Mouse (Mus musculus) heart, embryonic 16.5 days (tissue): ENCODE data around the gene Slc17a7. TPM values are rescaled to one million over a fixed set of nuclear protein-coding genes. Genes with fewer than 3 reads are reported as not detected.
"Not testable (repeated sequence)": the region's sequence is repeated elsewhere in the genome, so short reads cannot be mapped to it uniquely, and the experiment has no call there.

Experiments
- ATAC-seq: fragments of 200-750 bp; cut with Nextera tagmentation; replicated peaks from 2 replicates; pipeline ENCODE4 v1.8.0; 2017; ENCODE audit warnings: moderate number of reproducible peaks; ENCODE audit not compliant: insufficient read depth, low FRiP score; ENCODE audit errors: extremely low read depth
- H3K27ac ChIP-seq: fragments of 300-500 bp; sonication (generic); 2 replicates; pipeline ENCODE4 v1.5.1; 2014; ENCODE audit warnings: mild to moderate bottlenecking, low read length, control low read depth, moderate library complexity
- H3K27me3 ChIP-seq: fragments of 300-500 bp; sonication (generic); 2 replicates; pipeline ENCODE4 v1.6.1; 2014; ENCODE audit warnings: low read length, mixed read lengths; ENCODE audit not compliant: control insufficient read depth, insufficient read depth
- H3K36me3 ChIP-seq: fragments of 300-500 bp; sonication (generic); 2 replicates; pipeline ENCODE4 v1.6.1; 2014; ENCODE audit not compliant: control insufficient read depth, insufficient read depth
- H3K4me1 ChIP-seq: fragments of 300-500 bp; sonication (generic); 2 replicates; pipeline ENCODE4 v1.6.1; 2014; ENCODE audit warnings: low read length, mixed read lengths; ENCODE audit not compliant: control insufficient read depth, insufficient read depth
- H3K4me2 ChIP-seq: fragments of 300-500 bp; sonication (generic); 2 replicates; pipeline ENCODE4 v1.6.1; 2014; ENCODE audit warnings: low read depth, mild to moderate bottlenecking, control low read depth, low read length
- H3K4me3 ChIP-seq: fragments of 300-500 bp; sonication (generic); 2 replicates; pipeline ENCODE4 v1.5.1; 2014; ENCODE audit warnings: mild to moderate bottlenecking, control low read depth, low read length
- H3K9ac ChIP-seq: fragments of 300-500 bp; sonication (generic); 2 replicates; pipeline ENCODE4 v1.6.1; 2014; ENCODE audit warnings: low read length, control low read depth
- H3K9me3 ChIP-seq: fragments of 300-500 bp; sonication (generic); replicated peaks from 2 replicates; pipeline ENCODE4 v1.6.1; 2016; ENCODE audit warnings: low read length; ENCODE audit not compliant: control insufficient read depth
- WGBS: fragments of 180-500 bp; shearing (Covaris S2); extraction: QIAGEN DNeasy Blood & Tissue Kit; methylation state at CpG from one replicate; pipeline ENCODE4 v1.1.7; 2014; 5-methylcytosine and 5-hydroxymethylcytosine counted together
- polyA plus RNA-seq: library from polyadenylated mRNA; unstranded; fragments of >200 nt; fragmentation: Nextera tagmentation; extraction: Ambion mirVana; gene quantifications from 2 replicates; pipeline ENCODE4 v1.2.1, GENCODE M21; 2015

Gene Slc17a7
- polyA plus RNA-seq, 1 experiment from 2014 or later: 4.7 TPM

DNA sequence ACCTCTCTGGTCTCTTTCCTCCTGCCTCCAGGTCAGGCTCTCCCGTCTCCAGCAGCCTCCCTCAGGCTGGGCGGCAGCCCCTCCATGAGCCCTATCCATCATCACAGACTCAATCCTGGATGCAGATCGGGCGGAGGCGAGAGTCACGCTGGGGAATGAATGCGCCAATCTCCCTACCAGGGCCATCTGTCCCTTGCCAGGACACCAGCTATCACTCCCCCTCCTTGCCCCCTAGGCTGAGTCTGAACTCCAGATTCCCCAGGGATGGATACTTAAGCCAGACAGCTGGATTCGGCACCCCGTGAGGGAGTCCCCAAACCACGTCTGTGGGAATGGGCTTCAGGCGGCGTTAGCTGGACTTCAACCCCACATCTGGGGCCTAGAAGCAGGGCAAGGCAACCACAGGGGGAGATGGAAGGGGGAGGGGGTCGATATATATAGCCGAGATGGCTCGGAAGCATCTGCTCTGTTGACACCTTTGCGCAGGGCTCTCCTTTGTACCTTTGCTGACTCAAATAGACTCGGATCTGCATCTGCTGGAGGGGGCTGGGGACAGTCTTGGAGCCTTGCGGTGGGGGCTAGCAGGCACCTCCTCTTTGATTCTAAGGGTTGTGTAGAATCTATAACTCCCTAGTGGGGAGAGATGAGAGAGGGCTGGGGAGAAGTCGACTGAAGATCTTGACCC lies 4.2 kb downstream of the Slc17a7 start:
- Histone ChIP-seq H3K27me3 (peaks cover 78% of the 10 kb centered on the region), H3K9me3 (peaks cover 34% of the 10 kb centered on the region), H3K36me3 (no peaks in the 10 kb centered on the region), H3K4me1 (peaks cover 8% of the 10 kb centered on the region), H3K4me2 (no peak overlapping the region), H3K9ac (no peak overlapping the region), H3K4me3 (no peak overlapping the region), H3K27ac (no peak overlapping the region)
- WGBS: 3% methylated on average over 19 of the region's 19 CpGs
- no peak for ATAC-seq

DNA sequence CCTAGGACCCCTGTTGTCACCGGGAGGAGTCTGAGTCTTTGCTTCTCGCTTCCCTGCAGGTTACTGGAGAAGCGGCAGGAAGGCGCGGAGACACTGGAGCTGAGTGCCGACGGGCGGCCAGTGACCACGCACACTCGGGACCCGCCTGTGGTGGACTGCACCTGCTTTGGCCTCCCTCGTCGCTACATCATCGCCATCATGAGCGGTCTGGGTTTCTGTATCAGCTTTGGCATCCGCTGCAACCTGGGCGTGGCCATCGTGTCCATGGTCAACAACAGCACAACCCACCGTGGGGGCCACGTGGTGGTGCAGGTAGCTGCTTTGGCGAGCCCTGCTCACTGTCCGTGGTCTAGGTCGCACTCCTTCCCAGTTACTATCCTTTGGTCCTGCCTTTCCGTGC lies 4.9 kb downstream of the Slc17a7 start:
- Histone ChIP-seq H3K4me1 (peaks cover 7% of the 10 kb centered on the region), H3K9me3 (peaks cover 34% of the 10 kb centered on the region), H3K9ac (no peak overlapping the region), H3K27me3 (peaks cover 71% of the 10 kb centered on the region), H3K4me2 (no peak overlapping the region), H3K27ac (no peak overlapping the region), H3K4me3 (no peak overlapping the region), H3K36me3 (no peaks in the 10 kb centered on the region)
- no peak for ATAC-seq
- WGBS: 6% methylated on average over 24 of the region's 24 CpGs

DNA sequence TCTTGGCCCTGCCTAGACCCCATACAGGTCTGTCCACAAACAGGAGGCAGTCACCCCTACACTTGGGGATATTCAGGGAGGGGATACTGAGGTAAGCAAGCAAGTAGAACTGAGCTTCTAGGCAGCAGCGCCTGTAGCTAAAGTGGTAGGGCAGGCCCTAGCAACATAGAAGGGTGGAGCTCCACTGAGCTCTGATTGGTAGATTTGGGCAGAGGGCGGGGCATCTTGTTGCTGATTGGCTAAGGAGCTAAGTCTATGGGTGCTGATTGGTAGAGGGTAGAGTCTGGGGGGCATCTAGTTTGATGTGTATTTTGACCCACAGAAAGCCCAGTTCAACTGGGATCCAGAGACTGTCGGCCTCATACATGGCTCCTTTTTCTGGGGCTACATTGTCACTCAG lies 5.7 kb downstream of the Slc17a7 start:
- no peak for ATAC-seq
- Histone ChIP-seq H3K36me3 (no peaks in the 10 kb centered on the region), H3K9me3 (peaks cover 34% of the 10 kb centered on the region), H3K27me3 (peaks cover 67% of the 10 kb centered on the region), H3K4me2 (no peak overlapping the region), H3K4me1 (peaks cover 3% of the 10 kb centered on the region; the same call in 1 of the 2 replicates), H3K27ac (no peak overlapping the region), H3K4me3 (no peak overlapping the region), H3K9ac (no peak overlapping the region)
- 90% methylated on average over 3 of the region's 3 CpGs for WGBS

DNA sequence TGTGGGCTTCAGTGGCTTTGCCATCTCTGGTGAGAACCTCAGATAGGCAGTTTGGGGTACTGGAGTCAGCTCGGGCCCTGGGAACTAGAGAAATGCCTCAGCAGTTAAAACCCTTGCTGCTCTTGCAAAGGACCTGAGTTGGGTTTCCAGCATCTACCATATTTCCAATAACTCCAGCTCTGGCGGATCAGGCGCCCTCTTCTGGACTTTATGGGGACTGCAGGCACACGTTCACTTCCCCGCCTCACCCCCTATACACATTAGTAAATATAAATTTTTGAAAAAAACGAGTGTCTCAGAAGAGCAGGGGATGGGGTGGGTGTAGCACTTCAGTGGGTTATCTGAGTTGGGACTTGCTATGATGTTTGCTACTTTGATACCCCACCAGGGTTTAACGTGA lies 9.2 kb downstream of the Slc17a7 start:
- 57% methylated on average over 7 of the region's 7 CpGs for WGBS
- no peak overlapping the region for H3K9ac ChIP-seq
- H3K9me3 ChIP-seq: peaks cover 34% of the 10 kb centered on the region

DNA sequence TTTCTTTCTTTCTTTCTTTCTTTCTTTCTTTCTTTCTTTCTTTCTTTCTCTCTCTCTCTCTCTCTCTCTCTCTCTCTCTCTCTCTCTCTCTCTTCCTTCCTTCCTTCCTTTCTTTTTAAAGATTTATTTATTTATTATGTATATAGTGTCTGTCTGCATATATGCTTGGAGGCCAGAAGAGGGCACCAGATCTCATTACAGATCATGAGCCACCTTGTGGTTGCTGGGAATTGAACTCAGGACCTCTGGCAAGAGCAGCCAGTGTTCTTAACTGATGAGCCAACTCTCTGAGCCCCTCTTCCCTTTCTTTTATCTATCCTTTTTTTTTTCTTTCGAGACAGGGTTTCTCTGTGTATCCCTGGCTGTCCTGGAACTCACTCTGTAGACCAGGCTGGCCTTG lies 10.0 kb downstream of the Slc17a7 start:
- Histone ChIP-seq H3K9me3 (peaks cover 34% of the 10 kb centered on the region), H3K27me3 (peaks cover 68% of the 10 kb centered on the region)
- WGBS: 53% methylated on average over 1 of the region's 1 CpGs
- not testable (repeated sequence) for H3K36me3 ChIP-seq, H3K9ac ChIP-seq, ATAC-seq, H3K4me1 ChIP-seq, H3K27ac ChIP-seq, H3K4me2 ChIP-seq, H3K4me3 ChIP-seq

More for the DNA sequence above, 9.2 kb downstream of the Slc17a7 start:
- peaks cover 67% of the 10 kb centered on the region for H3K27me3 ChIP-seq
- H3K36me3 ChIP-seq: no peaks in the 10 kb centered on the region
- peaks cover 6% of the 10 kb centered on the region for H3K4me1 ChIP-seq
- H3K4me2 ChIP-seq: no peak overlapping the region
- H3K27ac ChIP-seq: no peak overlapping the region
- no peak overlapping the region for H3K4me3 ChIP-seq
- no peak for ATAC-seq

DNA sequence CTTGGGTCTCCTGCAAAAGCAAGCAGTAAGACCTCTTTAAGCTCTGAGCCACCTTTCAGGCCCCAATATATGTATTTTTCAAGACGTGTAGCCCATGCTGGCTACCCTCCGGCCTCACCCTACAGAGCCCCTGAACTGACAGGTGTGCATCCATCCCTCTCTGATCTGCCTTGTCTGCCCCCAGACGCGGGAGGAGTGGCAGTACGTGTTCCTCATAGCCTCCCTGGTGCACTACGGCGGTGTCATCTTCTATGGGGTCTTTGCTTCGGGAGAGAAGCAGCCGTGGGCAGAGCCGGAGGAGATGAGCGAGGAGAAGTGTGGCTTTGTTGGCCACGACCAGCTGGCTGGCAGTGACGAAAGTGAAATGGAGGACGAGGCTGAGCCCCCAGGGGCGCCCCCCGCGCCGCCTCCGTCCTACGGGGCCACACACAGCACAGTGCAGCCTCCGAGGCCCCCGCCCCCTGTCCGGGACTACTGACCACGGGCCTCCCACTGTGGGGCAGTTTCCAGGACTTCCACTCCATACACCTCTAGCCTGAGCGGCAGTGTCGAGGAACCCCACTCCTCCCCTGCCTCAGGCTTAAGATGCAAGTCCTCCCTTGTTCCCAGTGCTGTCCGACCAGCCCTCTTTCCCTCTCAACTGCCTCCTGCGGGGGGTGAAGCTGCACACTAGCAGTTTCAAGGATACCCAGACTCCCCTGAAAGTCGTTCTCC lies 11.0 kb downstream of the Slc17a7 start:
- Histone ChIP-seq H3K27ac (no peak overlapping the region), H3K36me3 (no peaks in the 10 kb centered on the region), H3K4me3 (0 out of 2 replicates have a peak overlapping the region, but pooled peaks have one; percentile 0), H3K9ac (peak overlapping the region; percentile 25; the same call in 1 of the 2 replicates), H3K4me1 (peaks cover 6% of the 10 kb centered on the region), H3K9me3 (peaks cover 24% of the 10 kb centered on the region), H3K4me2 (peak overlapping the region; percentile 15; the same call in 1 of the 2 replicates), H3K27me3 (peaks cover 69% of the 10 kb centered on the region)
- ATAC-seq: no peak
- WGBS: 7% methylated on average over 29 of the region's 29 CpGs

DNA sequence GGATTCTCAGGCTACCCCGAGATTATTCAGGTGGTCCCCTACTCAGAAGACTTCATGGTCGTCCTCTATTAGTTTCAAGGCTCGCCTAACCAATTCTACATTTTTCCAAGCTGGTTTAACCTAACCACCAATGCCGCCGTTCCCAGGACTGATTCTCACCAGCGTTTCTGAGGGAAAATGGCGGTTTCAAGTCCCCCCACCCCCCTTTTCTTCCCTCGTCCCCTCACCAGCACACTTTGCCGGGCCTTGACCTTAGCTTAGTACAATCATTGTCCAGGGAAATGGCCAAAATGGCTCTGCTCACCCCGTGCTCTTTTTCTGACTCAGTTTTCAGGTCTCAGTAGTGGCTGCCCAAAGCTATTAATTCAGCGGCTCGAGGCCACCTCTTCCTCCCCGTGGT lies 11.6 kb downstream of the Slc17a7 start:
- peaks cover 18% of the 10 kb centered on the region for H3K9me3 ChIP-seq

DNA sequence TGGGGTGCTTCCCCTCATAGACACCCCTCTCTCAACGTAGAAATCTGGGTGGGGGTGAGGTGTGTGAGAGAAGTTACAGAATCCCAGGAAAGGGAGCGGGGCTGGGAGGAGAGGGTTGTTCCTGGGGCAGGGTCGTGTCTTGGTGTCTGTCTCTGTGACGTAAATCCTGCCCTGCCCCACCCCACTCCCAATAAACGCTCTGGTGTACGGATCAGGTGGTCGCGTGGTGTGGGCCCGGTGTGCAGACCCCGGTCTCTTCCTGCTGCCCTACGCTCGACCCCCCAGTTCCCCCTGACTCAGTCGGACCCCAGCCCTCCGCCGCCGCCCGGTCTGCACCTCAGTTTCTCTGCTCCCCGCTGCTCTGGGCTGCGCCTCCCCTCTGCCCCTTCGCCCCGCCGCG lies 12.2 kb downstream of the Slc17a7 start:
- Histone ChIP-seq H3K4me2 (peak overlapping the region; percentile 47), H3K9me3 (peaks cover 12% of the 10 kb centered on the region), H3K9ac (no peak overlapping the region; the same call in 1 of the 2 replicates), H3K4me3 (peak overlapping the region; percentile 27; the same call in 1 of the 2 replicates), H3K4me1 (peaks cover 6% of the 10 kb centered on the region), H3K36me3 (no peaks in the 10 kb centered on the region), H3K27ac (no peak overlapping the region), H3K27me3 (peaks cover 78% of the 10 kb centered on the region)
- WGBS: 3% methylated on average over 23 of the region's 23 CpGs
- ATAC-seq: no peak

More for the DNA sequence above, 11.6 kb downstream of the Slc17a7 start:
- no peaks in the 10 kb centered on the region for H3K36me3 ChIP-seq
- H3K4me2 ChIP-seq: no peak overlapping the region
- no peak overlapping the region for H3K27ac ChIP-seq
- peaks cover 6% of the 10 kb centered on the region for H3K4me1 ChIP-seq
- peaks cover 76% of the 10 kb centered on the region for H3K27me3 ChIP-seq
- no peak overlapping the region for H3K4me3 ChIP-seq
- no peak for ATAC-seq
- no peak overlapping the region for H3K9ac ChIP-seq
- WGBS: 8% methylated on average over 13 of the region's 13 CpGs

DNA sequence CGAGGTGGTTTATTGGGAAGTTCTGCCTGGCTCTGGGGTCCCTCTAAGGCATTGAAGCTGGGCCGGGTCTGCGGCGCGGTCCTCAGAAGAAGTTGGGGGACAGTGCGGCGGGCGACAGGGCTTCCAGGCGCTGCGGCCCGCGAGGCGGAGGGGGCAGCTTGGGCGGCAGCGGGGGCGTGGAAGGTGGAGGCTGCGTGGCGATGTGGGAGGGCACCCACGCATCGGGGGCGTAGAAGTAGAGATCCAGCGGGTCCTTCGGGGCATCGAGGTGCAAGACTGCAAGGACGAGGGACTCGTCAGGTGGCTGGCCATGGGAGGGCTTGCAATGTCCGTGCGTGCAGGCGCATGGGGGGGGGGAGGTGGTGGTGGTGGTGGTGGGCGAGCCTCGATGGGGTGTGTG lies 12.6 kb downstream of the Slc17a7 start:
- H3K4me3 ChIP-seq: peak overlapping the region; percentile 27; the same call in 1 of the 2 replicates
- H3K4me2 ChIP-seq: peak overlapping the region; percentile 47

More for the DNA sequence above, 12.6 kb downstream of the Slc17a7 start:
- Histone ChIP-seq H3K9ac (no peak overlapping the region; the same call in 1 of the 2 replicates), H3K4me1 (peaks cover 9% of the 10 kb centered on the region), H3K36me3 (no peaks in the 10 kb centered on the region), H3K9me3 (peaks cover 8% of the 10 kb centered on the region), H3K27me3 (peaks cover 82% of the 10 kb centered on the region), H3K27ac (no peak overlapping the region)
- no peak for ATAC-seq
- WGBS: 7% methylated on average over 30 of the region's 31 CpGs
